Mouse (Mus musculus): ENCODE data around the gene Mucl3. TPM values are rescaled to one million over a fixed set of nuclear protein-coding genes. Genes with fewer than 3 reads are reported as not detected.

Mucl3 gene
- total RNA-seq, 2 experiments from 2014 or later = 0.11 TPM; not detected in 1

DNA sequence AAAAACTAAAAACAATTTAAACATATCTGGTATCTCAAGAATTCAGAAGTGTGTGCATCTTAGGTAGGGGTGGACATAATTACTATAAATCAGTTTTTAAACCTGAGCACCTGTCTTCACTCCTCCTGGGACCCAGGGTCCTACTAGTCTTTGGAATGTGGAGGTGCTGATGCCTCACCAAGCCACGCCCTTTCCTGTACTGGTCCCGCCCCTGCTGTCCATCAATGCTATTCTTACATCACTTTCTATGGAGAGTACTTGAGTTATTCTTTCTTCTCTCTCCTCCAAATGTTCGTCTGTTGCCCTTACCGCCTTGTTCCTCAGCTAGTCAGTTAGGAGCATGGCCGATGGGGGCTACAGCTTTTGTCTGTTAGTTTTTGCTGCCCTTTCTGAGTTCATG, 7.1 kb downstream of the Mucl3 start:
- no peak for DNase-seq (ENCODE audit: low spot score in 2 of 2)

DNA sequence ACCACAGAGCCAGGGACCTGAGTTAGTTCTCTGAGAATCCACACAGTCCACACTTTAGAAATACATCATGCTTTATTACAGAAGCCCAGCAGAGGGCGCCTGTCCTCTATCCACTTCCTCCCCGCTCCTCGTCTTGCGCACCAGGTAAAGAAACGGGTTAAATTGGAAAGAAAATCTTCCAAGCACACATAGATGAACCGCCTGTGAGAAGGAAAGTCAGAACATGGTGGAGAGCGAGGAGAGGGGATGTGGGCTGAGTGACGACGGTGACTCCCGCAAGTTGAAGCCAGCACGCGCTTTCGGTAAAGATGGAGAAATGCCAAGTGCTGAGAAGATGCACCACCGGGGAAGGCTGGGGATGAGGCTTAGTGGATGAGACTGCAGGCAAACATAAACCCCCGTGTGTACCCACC, 7.8 kb downstream of the Mucl3 start:
- DNase-seq (ENCODE audit: low spot score in 2 of 2) = no peak

DNA sequence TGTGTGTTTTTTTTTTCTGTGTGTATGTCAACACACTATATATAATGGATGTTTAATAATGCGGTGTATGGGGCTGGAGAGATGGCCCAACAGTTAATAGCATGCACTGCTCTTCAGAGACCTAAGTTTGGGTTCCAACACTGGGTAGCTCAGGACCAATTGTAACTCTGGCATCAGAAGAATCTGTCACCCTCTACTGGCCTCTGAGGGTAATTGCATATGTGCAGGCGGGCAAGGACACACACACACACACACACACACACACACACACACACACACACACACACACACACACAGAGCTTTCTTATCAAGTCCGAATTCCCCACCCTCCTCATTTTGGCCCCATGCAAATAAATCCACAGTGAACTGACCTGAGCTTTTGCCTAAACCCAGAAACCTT, 8.3 kb downstream of the Mucl3 start:
- no peak for DNase-seq (ENCODE audit: low spot score in 2 of 2)

- no peak for DNase-seq (ENCODE audit: low spot score in 2 of 2)
These were observed 9.5 kb downstream of the Mucl3 start for GRCm38 (mm10) chr17:35633992-35634391.

- DNase-seq (ENCODE audit: low spot score in 2 of 2) = no peak
These were observed 17.0 kb downstream of the Mucl3 start, which contains the start of gene Gm9573 for GRCm38 (mm10) chr17:35626537-35626936. Gene Gm9573 (minus strand): TSS chr17:35626637.

DNA sequence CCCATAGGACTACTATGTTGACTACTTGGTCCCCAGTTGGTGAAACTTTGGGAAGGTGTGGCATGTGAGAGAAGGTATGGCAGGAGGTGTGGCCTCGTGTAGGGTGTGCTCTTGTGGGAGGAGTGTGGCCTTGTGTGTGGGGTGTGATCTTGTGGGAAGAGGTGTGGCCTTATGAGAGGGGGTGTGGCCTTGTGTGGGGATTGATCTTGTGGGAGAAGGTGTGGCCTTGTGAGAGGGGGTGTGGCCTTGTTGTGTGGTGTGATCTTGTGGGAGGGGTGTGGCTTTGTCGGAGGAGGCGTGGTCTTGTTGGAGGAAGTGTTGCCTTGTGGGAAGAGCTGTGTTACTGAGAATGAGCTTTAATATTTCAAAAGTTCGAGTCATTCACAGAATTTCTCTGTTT, 26.4 kb downstream of the Mucl3 start:
- no peak for DNase-seq (ENCODE audit: low spot score in 2 of 2)

DNA sequence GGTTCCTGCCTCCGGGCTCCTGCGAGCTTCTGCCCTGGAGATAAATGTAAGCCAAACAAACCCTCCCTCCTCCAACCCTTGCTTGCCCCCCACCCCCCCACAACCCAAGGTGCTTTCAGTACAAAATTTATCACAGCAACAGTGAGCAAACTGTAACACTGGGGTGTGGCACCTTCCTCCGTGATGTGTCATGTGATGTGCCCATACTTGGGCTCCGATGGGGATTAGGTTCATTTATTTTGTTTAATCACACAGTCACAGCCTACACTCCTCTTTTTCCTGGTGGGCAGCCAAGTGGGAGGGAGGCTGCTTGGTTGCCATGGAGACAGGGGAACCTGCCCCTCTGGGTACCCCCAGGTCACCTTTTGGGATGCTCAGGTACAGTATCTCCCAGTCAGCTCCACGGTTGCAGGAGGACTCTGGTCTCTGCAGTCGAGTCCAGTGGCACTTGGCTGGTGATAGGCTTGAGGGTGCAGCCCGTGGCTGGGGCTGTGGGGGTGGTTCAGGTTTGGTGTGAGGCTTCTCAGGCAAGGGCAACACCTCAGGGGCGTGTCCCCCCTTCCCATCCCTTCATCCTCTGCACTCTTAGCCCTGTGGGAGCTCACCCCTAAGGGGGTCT, 41.6 kb downstream of the Mucl3 start:
- no peak for DNase-seq (ENCODE audit: low spot score in 2 of 2)

- no peak for DNase-seq (ENCODE audit: low spot score in 2 of 2)
These were observed 42.2 kb downstream of the Mucl3 start, which contains the start of gene Sfta2 for GRCm38 (mm10) chr17:35601249-35601648. Gene Sfta2 (plus strand): TSS chr17:35601549.

- no peak for DNase-seq (ENCODE audit: low spot score in 2 of 2)
These were observed 46.1 kb downstream of the Mucl3 start for GRCm38 (mm10) chr17:35597399-35597798.

- no peak for DNase-seq (ENCODE audit: low spot score in 2 of 2)
These were observed 49.0 kb downstream of the Mucl3 start for GRCm38 (mm10) chr17:35594456-35594855.

DNA sequence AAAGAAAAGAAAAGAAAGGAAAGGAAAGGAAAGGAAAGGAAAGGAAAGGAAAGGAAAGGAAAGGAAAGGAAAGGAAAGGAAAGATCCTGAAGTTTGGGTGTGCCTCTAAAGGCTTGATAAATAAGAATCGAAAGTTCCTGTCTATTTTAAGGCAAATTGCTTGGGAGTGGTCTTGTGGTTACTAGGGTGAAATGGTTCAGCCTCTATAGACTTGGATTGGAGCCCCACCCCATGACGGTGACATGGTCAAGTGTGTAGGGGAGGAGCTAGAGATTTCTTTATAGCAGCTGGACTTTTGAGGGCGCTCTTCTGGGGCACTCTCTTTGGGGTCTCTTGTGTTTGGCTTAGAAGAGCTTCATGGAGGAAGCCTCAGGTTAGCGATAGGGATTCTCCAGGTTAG, 49.7 kb downstream of the Mucl3 start:
- DNase-seq (ENCODE audit: low spot score in 2 of 2) = no peak

DNA sequence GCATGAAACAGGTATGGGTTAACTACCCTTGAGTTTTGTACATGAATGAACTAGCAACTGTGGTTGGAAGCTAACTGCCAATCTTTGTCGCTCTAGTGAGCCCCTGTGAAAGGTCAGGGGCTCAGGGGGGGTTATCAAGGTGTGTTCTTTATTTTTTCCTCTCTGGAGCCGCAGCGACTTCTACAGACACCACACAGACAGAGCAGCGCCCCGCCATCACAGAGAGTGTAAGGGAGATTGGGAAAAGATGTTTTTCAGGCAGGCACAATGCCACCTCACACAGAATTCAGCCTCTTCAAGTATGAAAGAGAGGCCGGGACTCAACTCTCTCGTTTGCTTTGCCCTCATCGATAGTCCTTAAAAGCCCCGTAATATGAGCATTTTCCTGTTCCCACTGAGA, 51.4 kb downstream of the Mucl3 start:
- DNase-seq (ENCODE audit: low spot score in 2 of 2) = no peak

DNA sequence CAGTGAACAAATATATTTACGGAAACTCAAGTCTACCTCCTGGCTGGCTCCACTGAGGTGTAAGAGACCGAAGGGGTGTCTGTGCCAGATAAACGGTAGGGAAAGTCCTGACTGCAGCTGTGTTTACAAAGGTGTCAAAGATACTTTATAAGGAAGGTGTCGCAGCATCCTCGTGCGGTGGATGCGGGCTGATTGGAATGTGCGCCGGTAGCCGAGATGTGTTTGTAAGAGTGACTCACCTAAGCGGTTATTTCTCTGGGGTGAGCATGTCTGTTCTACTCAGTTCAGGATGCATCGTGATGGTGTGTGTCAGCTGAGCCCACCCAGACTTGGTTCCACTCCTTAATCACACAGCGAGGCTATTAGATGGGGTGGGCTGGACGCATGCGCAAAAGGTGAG, 51.8 kb downstream of the Mucl3 start:
- no peak for DNase-seq (ENCODE audit: low spot score in 2 of 2)

GRCm38 (mm10) chr17:35591219-35591578, 52.3 kb downstream of the Mucl3 start:
- no peak for DNase-seq (ENCODE audit: low spot score in 2 of 2)

- peak; percentile 49 to 53 for DNase-seq (ENCODE audit: low spot score in 2 of 2)
These were observed 52.9 kb downstream of the Mucl3 start for GRCm38 (mm10) chr17:35590410-35591218.

GRCm38 (mm10) chr17:35588387-35588786, 55.1 kb downstream of the Mucl3 start:
- no peak for DNase-seq (ENCODE audit: low spot score in 2 of 2)

- no peak for DNase-seq (ENCODE audit: low spot score in 2 of 2)
These were observed 56.2 kb downstream of the Mucl3 start for GRCm38 (mm10) chr17:35587291-35587690.

Other genes with a start within 250 kb of the Mucl3 start
- gene H2-Q6, start 218.8 kb downstream of the Mucl3 start, total RNA-seq (2021) = 1 to 10 TPM; 1.9 to 2.3 TPM
- gene H2-Q7, start 204.5 kb downstream of the Mucl3 start, total RNA-seq (2021) = 1 to 10 TPM; 1.7 to 3.0 TPM
- 10 to 100 TPM in 1 of 2 experiments, 1 to 10 TPM in 1; 2.3 to 51.2 TPM for gene H2-Q10, start 173.6 kb downstream of the Mucl3 start, total RNA-seq (2021)
- under 1 TPM in 1 of 2 experiments, not detected in 1; 0.37 TPM for gene Pou5f1, start 137.7 kb downstream of the Mucl3 start, total RNA-seq (2021)
- 10 to 100 TPM; 31.0 to 34.7 TPM for gene Tcf19, start 126.9 kb downstream of the Mucl3 start, total RNA-seq (2021)
- gene Cchcr1, start 126.6 kb downstream of the Mucl3 start, total RNA-seq (2021) = 10 to 100 TPM; 20.0 to 23.5 TPM
- gene Psors1c2, start 110.5 kb downstream of the Mucl3 start, total RNA-seq (2021) = under 1 TPM in 1 of 2 experiments, not detected in 1; 0.87 TPM
- gene Cdsn, start 91.6 kb downstream of the Mucl3 start, total RNA-seq (2021) = under 1 TPM; 0.11 to 0.37 TPM
- gene 2300002M23Rik, start 76.2 kb downstream of the Mucl3 start, total RNA-seq (2021) = not detected
- not detected for gene Sfta2, start 42.1 kb downstream of the Mucl3 start, total RNA-seq (2021)
- gene Gm9573, start 17.1 kb downstream of the Mucl3 start, total RNA-seq (2021) = not detected
- gene Vars2, start 23.9 kb upstream of the Mucl3 start, total RNA-seq (2021) = 10 to 100 TPM; 57.7 to 61.0 TPM
- 10 to 100 TPM; 30.1 to 31.4 TPM for gene Gtf2h4, start 30.0 kb upstream of the Mucl3 start, total RNA-seq (2021)
- 10 to 100 TPM; 55.9 to 65.9 TPM for gene Ddr1, start 60.9 kb upstream of the Mucl3 start, total RNA-seq (2021)
- 10 to 100 TPM; 11.3 to 14.9 TPM for gene Ier3, start 178.0 kb upstream of the Mucl3 start, total RNA-seq (2021)
- gene Flot1, start 179.5 kb upstream of the Mucl3 start, total RNA-seq (2021) = 10 to 100 TPM; 70.9 to 72.5 TPM
- gene Tubb5, start 194.6 kb upstream of the Mucl3 start, total RNA-seq (2021) = 100 to 1,000 TPM; 553 to 648 TPM
- gene Mdc1, start 197.8 kb upstream of the Mucl3 start, total RNA-seq (2021) = 10 to 100 TPM; 28.2 to 35.6 TPM
- gene Nrm, start 217.6 kb upstream of the Mucl3 start, total RNA-seq (2021) = 10 to 100 TPM; 25.8 to 27.1 TPM
- gene Ppp1r18, start 221.9 kb upstream of the Mucl3 start, total RNA-seq (2021) = 10 to 100 TPM; 40.7 to 46.6 TPM
- 10 to 100 TPM; 44.4 to 52.3 TPM for gene Dhx16, start 236.1 kb upstream of the Mucl3 start, total RNA-seq (2021)